Mouse (Mus musculus): Measurements from ENCODE around the gene Entpd5.

DNA sequence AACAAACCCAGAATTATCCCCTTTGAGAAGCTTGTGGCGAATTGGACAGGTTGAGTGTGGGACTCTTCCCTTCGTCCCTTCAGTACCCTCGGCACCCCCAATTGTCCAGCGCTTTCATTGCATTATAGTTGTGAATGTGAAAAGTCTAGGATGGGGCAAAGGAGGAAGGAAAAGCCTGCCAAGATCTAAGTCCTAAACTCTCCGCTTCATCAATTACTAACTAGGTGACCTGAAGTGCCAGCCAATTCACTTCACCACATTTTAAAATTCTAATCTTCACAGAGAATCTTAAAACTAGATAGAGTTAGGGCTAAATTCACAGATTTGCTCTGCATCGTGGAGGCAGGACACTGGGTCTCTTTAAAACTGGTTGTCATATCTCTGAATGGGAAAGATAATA, 39.4 kb upstream of the Entpd5 start:
- TF ChIP-seq CTCF (IDR thresholded peaks at IDR 0.05; ENCODE audit: low read depth) (no peak), EP300 (optimal IDR thresholded peaks at IDR 0.05) (no peak)

All from stomach, postnatal 0 days (tissue).